Mouse (Mus musculus): ENCODE measurements at regions not wholly inside any gene's neighbourhood (a gene's known extent, or its start where the extent isn't known, plus 50 kb on each side); places are given as distances from the start of the nearest gene placed in this dataset.

DNA sequence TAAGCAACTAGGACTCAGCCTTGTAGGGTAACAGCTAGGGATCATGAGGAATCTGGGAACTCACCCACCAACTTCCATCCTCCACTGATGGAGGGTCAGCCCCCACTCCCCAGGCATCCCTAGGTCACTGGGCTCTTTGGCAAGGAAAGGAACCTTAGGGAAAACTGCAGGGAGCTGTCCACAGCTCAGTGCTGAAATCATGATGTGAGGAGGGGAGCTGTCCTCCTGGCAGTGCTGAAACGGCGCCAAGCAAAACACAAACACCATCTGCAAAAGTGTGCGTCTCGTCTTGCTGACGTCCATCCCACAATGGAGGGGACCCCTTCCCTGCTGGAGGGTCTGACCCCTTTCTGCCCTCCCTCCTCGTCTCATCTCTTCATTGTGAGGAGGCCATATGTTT lies 68.6 kb upstream of the Rph3a start:
- DNase-seq (ENCODE audit: low read depth, low spot score) = no peak

DNA sequence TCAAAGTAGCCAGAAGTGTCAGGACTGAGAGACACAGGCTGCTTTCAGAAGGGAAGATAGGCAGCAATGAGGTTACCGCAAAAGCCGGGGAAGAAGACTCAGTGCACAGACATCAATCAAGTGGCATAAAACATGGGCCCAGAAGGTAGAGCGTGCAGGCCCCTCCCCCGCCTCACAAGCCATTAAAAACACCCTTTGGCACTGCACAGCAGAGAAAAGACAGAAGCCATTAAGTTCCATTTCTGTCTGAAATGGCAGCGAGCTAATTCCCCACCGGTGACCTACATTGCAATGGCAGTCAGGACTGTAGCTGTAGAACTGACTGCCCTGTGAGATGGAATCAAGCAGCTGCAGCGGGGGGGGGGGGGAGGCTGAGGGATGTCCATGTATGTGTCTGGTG lies 66.8 kb upstream of the Rph3a start:
- peak; percentile 58 for DNase-seq (ENCODE audit: low read depth, low spot score)

DNA sequence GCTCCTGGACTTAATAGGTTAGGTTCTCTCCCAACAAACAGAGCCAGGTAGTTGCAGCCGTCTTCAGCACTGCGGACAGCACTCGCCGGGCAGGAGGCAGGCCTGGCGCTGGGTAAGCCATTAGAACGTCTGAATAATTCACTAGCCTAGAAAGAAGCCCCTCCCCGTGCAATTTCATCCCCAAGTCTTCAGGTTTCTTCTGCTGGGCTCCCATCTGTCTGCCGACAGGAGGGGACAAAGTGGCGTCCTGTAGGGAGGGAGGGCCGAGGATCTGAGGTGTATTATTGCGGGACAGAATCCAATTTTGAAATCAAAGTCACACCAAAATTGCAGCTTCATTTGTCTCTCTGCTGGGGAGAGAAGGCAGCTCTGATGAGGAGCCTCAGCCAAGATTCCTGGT lies 58.9 kb upstream of the Rph3a start:
- DNase-seq (ENCODE audit: low read depth, low spot score) = peak; percentile 65

DNA sequence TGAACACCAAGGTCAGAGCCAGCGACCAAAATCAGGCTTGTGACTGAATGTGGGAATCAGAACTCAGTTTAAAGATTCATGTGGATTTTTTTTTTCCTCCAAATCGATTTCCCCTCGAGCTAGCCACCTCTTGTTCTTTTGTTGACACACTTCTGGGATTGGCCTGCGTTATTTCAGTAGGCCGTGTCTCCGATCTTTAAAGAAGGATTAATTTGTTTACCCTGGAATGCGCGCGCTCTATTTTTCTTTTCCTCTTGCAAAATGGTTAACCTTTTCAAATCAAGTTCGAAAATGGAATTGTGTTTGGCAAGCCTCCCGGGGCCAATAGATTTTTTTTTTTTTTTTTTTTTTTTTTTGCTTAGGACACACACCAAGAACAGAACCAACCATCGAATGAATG lies 54.8 kb upstream of the Rph3a start:
- no peak for DNase-seq (ENCODE audit: low read depth, low spot score)

DNA sequence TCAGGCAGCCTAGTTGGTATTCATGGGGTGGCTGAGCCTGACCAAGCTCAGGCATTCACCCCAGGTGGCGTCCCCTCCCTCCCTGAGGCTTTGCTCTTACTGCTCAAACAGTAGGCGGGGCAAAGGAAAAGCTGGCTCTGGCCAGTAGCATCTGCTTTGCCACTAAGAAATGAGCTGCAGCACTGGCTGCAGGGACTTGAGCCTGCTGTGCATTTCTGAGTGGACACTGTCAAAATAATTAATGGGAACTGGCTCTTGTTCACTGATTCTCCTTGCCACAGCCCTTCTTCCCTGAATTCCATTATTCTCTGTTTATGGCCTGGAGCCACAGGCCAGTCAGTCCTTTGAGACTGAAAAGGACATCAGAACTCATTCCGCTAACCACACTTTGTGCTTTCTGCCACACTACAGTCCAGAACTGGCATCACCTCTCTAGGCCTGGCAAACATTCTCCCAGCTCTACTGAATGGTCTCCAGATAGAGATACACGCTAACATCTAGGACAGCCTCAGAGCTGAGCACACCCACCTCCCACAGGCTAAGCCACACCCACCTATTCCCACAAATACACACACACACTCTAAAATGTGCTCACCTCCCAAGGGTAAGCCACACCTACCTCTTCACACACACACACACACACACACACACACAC lies 53.2 kb upstream of the Rph3a start:
- peak; percentile 46 for DNase-seq (ENCODE audit: low read depth, low spot score)

DNA sequence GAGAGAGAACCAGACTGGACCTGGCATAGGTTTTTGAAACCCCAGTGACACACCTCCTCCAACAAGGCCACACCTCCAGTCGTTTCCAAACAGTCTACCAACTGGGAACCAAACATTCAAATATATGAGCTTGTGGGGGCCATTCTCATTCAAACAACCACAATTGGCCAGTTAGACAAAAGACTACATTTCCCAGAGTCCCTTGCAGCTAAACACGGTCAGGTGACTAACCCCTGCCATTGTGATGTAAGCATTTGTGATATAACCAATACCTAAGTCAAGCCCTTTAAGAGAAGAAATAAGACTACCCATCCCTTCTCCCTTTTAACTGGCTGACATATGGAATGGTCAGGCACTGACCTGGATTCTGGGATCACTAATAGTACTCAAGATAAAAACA lies 51.8 kb upstream of the Rph3a start:
- no peak for DNase-seq (ENCODE audit: low read depth, low spot score)

All from brain, adult 2 months (tissue).